Comparison of ENCODE assay signal across 29 mouse cellular contexts in the genomic region with DNA sequence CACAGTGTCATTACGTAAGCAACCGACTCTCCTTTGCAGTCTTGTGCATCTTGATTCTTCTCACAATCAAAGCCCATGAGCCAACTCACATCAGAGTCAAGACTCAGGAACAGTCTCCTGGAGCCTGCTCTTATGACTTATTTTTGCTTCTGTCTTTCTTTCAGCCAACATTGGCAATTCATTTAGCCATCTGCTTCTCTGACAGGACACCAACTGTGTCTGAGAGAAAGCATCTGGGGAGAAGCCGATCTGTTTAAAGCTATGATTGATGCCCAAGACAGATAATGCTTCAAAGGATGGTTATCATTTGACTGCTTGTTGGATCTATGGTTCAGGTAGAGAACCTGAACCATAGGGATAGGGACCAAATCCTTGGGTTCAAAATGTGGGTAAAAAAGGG.
DNase-seq lines count a peak whose midpoint lies in the region; TF ChIP-seq lines count a peak whose summit lies in the region.
"Had no signal": no experiment of that assay in that cellular context is flagged by ENCODE, and none has a peak within 500 bp of the region (broad histone marks: within the 10 kb centered on the region; RNA-seq: fewer than 3 reads in every experiment).

No protein-coding gene starts in this region.

- intact Hi-C loops in heart, adult 2 months (cut with DNase I), result no loop called here

- no peak for TF ChIP-seq POLR2A in heart, adult 2 months (IDR thresholded peaks at IDR 0.05; ENCODE audit: insufficient read depth, low read depth, low read length)
- TF ChIP-seq POLR2A in brain, embryonic 14.5 days (IDR thresholded peaks at IDR 0.05; ENCODE audit: borderline replicate concordance, extremely low read depth, insufficient read depth, insufficient read length, poor library complexity, severe bottlenecking), result no peak

- TF ChIP-seq EP300 in heart, adult 2 months (IDR thresholded peaks at IDR 0.05; ENCODE audit: insufficient read depth, low read depth, low read length), result no peak

- no peaks in the 10 kb centered on the region for H3K27me3 ChIP-seq in heart, adult 2 months (ENCODE audit: control insufficient read depth, insufficient read depth, low read length)
- H3K27me3 ChIP-seq: embryonic facial prominence, embryonic 12.5 days; forebrain, embryonic 13.5 days; heart, embryonic 13.5 days; hindbrain, embryonic 15.5 days; limb, embryonic 12.5 days; liver, embryonic 15.5 days; neural tube, embryonic 15.5 days had no signal

- H3K36me3 ChIP-seq in heart, adult 2 months (ENCODE audit: control insufficient read depth, insufficient read depth, low read length), result no peaks in the 10 kb centered on the region
- H3K36me3 ChIP-seq: embryonic facial prominence, embryonic 12.5 days; heart, embryonic 13.5 days; hindbrain, embryonic 15.5 days; limb, embryonic 12.5 days; liver, embryonic 15.5 days; neural tube, embryonic 15.5 days had no signal

- no peak for TF ChIP-seq CTCF in heart, adult 2 months (IDR thresholded peaks at IDR 0.05)
- TF ChIP-seq CTCF in brain, embryonic 14.5 days (IDR thresholded peaks at IDR 0.05; ENCODE audit: borderline replicate concordance, extremely low read depth, insufficient read depth, insufficient read length), result no peak

- no peaks in the 10 kb centered on the region for H3K79me2 ChIP-seq in heart, adult 2 months (replicated peaks; ENCODE audit: control insufficient read depth, insufficient read depth, low read length)

- no peak overlapping the region for H3K4me3 ChIP-seq in heart, adult 2 months
- H3K4me3 ChIP-seq: embryonic facial prominence, embryonic 12.5 days; forebrain, embryonic 13.5 days; gastrocnemius, adult 2 months; heart, embryonic 13.5 days; hindbrain, embryonic 15.5 days; limb, embryonic 12.5 days; liver, embryonic 15.5 days; neural tube, embryonic 15.5 days had no signal

- H3K27ac ChIP-seq in heart, adult 2 months, result no peak overlapping the region
- H3K27ac ChIP-seq: embryonic facial prominence, embryonic 12.5 days; forebrain, embryonic 13.5 days; gastrocnemius, adult 2 months; heart, embryonic 13.5 days; hindbrain, embryonic 15.5 days; limb, embryonic 12.5 days; liver, embryonic 15.5 days; neural tube, embryonic 15.5 days; stomach, postnatal 0 days had no signal

- WGBS in heart, adult 2 months, result 89% methylated on average over 3 of the region's 3 CpGs

- no peak overlapping the region for H3K9ac ChIP-seq in heart, adult 2 months (ENCODE audit: low read depth, low read length)
- H3K9ac ChIP-seq: embryonic facial prominence, embryonic 12.5 days; forebrain, embryonic 13.5 days; heart, embryonic 13.5 days; hindbrain, embryonic 15.5 days; limb, embryonic 12.5 days; liver, embryonic 15.5 days; lung, embryonic 14.5 days; neural tube, embryonic 15.5 days had no signal

- no peaks in the 10 kb centered on the region for H3K4me1 ChIP-seq in heart, adult 2 months (ENCODE audit: control insufficient read depth, insufficient read depth, low read length)
- H3K4me1 ChIP-seq: embryonic facial prominence, embryonic 12.5 days; forebrain, embryonic 13.5 days; hindbrain, embryonic 15.5 days; neural tube, embryonic 15.5 days had no signal

- peak; percentile 34 for DNase-seq in heart, adult 11 months
- no peak for DNase-seq in heart, adult 2 months
- DNase-seq in brain, adult 2 months (ENCODE audit: low read depth, low spot score), result peak; percentile 46
- DNase-seq in brain, embryonic 14.5 days (ENCODE audit: low read depth), result peak; percentile 40
- peak; percentile 56 for DNase-seq in layer of hippocampus, adult 9-11 months
- DNase-seq in cerebellum, adult 11 months, result no peak
- DNase-seq: adrenal gland, postnatal 25 days; B cell, adult 2 months; cerebellum, adult 8-10 months; embryo, embryonic 11 days; gastrocnemius, adult 2 months; gastrocnemius, postnatal 36 days; heart, postnatal 10 days; kidney, adult 11 months; kidney, postnatal 25 days; lung, embryonic 14.5 days; lung, postnatal 14 days; midbrain, embryonic 14.5 days; right cerebral cortex, adult 18-20 months; right cerebral cortex, postnatal 4 days; thymus, postnatal 4 days had no signal

Comparison
In these comparisons a context has a peak if more than half of its experiments do, and no peak if none do; other contexts are left out.
1. DNase-seq: peak in heart, adult 11 months (single experiment), brain, adult 2 months (single experiment), brain, embryonic 14.5 days (single experiment) and layer of hippocampus, adult 9-11 months (single experiment); none in heart, adult 2 months (0 of 2) and cerebellum, adult 11 months (single experiment).